Mouse (Mus musculus) urinary bladder, postnatal 10 days (tissue): ENCODE data around the gene Tmem243.

Experiments
- DNase-seq: peaks from one replicate; pipeline ENCODE4 v3.0.0; 2022; ENCODE audit warnings: low spot score

Gene Tmem243

GRCm38 (mm10) chr5:9173295-9173694 is 72.8 kb downstream of the Tmem243 start:
- no peak for DNase-seq

GRCm38 (mm10) chr5:9186467-9186866 is 86.0 kb downstream of the Tmem243 start:
- DNase-seq, result no peak
